Mouse (Mus musculus): ENCODE measurements around the gene Scml4.

DNA sequence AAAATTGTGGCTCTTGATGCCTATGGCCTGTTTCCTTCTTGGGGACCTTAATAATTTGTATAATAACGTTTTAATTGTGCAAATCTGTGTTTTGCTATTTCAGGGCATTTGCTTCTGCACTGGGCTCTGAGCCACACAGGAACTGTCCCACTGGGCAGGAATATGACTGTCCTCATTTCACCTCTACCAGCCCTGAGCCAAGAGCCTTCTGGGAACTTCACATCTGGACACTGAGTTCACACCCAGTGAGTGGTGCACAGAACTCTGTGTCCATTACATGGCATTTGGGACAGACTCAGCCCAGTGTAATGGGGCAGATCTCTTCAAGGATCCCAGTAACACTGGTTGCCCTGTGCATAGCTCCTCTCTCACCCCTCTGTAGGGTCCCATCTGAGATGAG is 16.8 kb upstream of the Scml4 start:
- TF ChIP-seq CTCF (IDR thresholded peaks at IDR 0.05; ENCODE audit: borderline replicate concordance, control insufficient read depth, extremely low read depth, insufficient read depth, low read length, poor library complexity) (no peak), POLR2A (IDR thresholded peaks at IDR 0.05; ENCODE audit: control insufficient read depth, extremely low read depth, insufficient read depth, low read length, poor library complexity) (no peak)
